Mouse (Mus musculus): ENCODE measurements around the gene Hand2. TPM values are rescaled to one million over a fixed set of nuclear protein-coding genes. Genes with fewer than 3 reads are reported as not detected.

Hand2 gene
- polyA plus RNA-seq, 1 experiment from 2014 or later: 0.84 TPM

DNA sequence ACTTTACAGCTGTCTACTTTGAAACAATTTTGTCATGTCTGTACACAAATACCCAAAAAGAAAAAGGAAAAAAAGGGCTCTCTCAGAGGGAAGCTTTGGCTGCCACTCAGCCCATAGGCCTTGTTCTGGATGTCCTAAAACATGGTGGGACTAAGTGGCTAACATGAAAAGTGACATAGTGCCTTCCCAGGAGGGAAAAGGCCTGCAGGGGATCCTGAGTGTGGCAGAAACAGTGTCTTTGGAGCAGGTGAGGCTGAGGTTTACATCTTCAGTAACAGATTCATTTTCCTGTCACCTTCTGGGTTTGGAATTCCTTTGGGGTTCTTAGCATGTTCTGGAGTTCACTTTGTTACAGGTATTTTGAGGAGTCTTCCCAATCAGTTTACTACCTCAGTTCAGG is 3.7 kb upstream of the Hand2 start:
- ATAC-seq (ENCODE audit: borderline replicate concordance, extremely low read depth, low FRiP score, low TSS enrichment): no peak
- Histone ChIP-seq H3K4me1 (peaks cover 25% of the 10 kb centered on the region), H3K9me3 (no peaks in the 10 kb centered on the region), H3K4me3 (no peak overlapping the region), H3K27me3 (peaks cover 98% of the 10 kb centered on the region), H3K27ac (no peak overlapping the region), H3K9ac (no peak overlapping the region), H3K36me3 (no peaks in the 10 kb centered on the region), H3K4me2 (no peak overlapping the region)

DNA sequence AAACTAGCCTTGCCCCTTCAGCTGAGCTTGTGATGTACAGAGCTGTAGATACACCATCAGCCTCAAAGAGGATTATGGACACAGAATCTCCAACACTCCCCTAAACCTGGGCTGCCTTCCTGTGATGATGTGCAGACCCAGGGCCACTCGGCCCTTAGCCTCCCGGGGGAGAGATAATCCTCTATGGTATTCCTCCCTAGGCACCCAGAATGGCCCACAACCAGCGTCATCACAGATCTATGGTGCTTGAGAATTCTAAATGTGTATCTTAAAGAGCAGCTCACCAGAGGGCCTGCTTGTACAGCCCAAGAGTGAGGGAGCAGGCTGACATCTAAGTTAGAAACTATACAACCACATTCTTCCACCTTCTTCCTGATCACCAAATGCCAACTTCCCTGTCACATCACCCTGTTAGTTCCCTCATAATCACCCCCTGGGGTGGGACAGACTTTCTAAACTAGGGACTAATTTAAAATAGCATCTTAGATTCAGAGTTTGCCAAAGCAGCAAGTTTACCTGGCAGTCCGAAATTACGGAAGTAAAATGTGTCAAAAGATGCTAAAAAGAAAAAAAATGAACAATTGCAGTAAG is 2.8 kb upstream of the Hand2 start:
- 7% methylated on average over 5 of the region's 5 CpGs for WGBS
- no peak for ATAC-seq (ENCODE audit: borderline replicate concordance, extremely low read depth, low FRiP score, low TSS enrichment)
- Histone ChIP-seq H3K4me1 (peaks cover 19% of the 10 kb centered on the region), H3K27ac (no peak overlapping the region), H3K36me3 (no peaks in the 10 kb centered on the region), H3K9me3 (no peaks in the 10 kb centered on the region), H3K9ac (no peak overlapping the region), H3K27me3 (peaks cover 98% of the 10 kb centered on the region), H3K4me3 (no peak overlapping the region), H3K4me2 (no peak overlapping the region)

DNA sequence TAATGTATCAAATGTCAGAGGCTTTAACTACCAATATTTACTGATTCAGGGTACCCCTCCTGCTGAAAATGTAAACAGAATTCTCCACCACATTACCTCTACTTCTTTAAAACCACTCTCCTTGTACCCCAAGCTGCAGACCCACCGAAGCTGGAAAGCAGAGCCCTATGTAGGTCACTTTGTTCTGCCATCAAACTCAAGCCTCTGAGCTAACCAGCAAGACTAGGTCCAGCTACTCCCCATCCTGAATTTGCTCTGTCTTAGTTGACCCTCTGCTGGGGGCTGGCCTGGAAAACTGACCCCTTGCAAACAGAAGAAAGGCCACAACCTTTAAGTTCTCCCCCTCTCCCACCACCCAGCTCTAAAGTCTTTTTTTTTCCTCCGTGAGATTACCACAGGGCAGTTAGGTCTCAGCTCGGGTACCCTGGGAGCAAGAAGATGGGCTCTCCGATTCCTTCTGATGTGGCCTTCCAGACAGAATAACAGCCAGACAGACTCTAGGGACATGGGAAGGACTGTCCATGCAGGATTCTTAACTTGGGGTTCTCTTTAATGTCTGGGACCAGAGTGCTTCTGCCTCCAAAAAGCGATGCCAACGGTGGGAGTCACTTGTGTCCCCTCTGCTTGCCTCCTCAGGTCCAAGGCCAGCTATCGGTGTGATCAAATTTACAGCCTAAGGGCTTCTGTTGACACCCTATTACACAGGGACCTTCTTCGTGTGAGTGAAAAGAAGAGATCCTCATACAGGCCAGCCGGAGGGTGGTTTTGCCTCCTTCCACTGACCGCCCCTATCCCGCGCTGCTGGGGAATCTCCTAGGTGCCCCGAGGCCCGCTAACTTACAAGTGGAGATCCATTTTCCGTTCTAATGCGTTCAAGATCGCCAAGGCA is 1.4 kb upstream of the Hand2 start:
- Histone ChIP-seq H3K27ac (no peak overlapping the region), H3K4me3 (no peak overlapping the region), H3K9me3 (no peaks in the 10 kb centered on the region), H3K27me3 (peaks cover 98% of the 10 kb centered on the region), H3K36me3 (no peaks in the 10 kb centered on the region), H3K4me2 (no peak overlapping the region), H3K4me1 (peaks cover 18% of the 10 kb centered on the region), H3K9ac (no peak overlapping the region)
- ATAC-seq (ENCODE audit: borderline replicate concordance, extremely low read depth, low FRiP score, low TSS enrichment): no peak
- 5% methylated on average over 17 of the region's 17 CpGs for WGBS

DNA sequence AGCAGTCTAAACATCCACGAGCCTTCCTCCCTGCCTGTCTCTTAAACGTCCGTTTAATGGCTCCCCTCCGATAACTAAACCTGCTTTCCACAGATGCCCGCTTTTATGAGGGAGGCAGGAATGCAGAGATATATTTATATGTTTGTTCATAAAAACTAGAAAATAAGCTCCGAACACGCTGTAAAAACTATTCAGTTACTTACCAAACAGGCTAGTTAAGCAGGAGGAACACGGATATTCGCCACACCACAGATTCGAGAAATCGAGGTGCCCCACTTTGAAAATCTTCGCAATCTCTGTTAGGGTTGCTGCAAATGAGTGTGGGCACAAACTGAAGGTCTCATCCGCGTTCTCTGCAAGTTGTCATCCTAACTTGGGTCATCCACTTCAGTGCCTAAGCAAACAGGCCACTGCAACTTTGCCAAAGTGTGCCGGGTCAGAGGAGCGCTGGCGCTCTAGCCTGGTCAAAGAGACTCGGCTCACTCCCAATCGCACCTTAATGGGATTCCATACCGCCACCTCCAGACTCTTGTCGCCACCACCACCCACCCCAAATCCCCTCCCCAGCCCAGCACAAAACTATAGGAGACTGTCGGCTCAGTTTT is 700 bp upstream of the Hand2 start:
- peak overlapping the region; percentile 39; the same call in 1 of the 2 replicates for H3K4me3 ChIP-seq
- no peaks in the 10 kb centered on the region for H3K9me3 ChIP-seq
- peaks cover 99% of the 10 kb centered on the region for H3K27me3 ChIP-seq
- ATAC-seq (ENCODE audit: borderline replicate concordance, extremely low read depth, low FRiP score, low TSS enrichment): no peak
- 2% methylated on average over 22 of the region's 22 CpGs for WGBS
- H3K4me2 ChIP-seq: no peak overlapping the region
- H3K9ac ChIP-seq: no peak overlapping the region
- peaks cover 18% of the 10 kb centered on the region for H3K4me1 ChIP-seq
- no peak overlapping the region for H3K27ac ChIP-seq
- no peaks in the 10 kb centered on the region for H3K36me3 ChIP-seq

DNA sequence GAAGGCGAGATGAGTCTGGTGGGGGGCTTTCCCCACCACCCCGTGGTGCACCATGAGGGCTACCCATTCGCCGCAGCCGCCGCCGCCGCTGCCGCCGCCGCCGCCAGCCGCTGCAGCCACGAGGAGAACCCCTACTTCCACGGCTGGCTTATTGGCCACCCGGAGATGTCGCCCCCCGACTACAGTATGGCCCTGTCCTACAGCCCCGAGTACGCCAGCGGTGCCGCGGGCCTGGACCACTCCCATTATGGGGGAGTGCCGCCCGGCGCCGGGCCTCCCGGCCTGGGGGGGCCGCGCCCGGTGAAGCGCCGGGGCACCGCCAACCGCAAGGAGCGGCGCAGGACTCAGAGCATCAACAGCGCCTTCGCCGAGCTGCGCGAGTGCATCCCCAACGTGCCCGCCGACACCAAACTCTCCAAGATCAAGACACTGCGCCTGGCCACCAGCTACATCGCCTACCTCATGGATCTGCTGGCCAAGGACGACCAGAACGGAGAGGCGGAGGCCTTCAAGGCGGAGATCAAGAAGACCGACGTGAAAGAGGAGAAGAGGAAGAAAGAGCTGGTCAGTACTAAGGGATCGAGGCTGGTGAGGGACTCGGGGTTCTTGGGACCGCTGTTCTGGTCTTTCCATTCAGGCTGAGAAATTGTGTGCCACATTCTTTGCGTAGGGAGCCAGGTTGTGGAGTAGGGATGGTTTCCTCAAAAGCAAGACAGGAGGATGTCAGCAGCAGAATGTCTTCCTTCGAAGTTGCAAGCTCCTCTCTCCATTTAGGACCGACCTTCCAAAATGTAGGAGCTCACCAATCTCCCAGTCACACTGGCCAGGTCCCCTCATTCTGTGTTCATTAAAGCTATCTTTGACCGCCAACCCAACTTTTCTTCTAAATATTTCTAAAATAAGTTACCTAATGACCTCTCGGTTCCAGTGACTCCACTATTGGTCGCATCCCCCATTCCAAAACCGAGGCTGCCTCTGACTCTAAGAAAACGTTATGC is 1.4 kb downstream of the Hand2 start:
- H3K27ac ChIP-seq: no peak overlapping the region
- peak overlapping the region; percentile 60 for H3K4me2 ChIP-seq
- 0 out of 2 replicates have a peak overlapping the region, but pooled peaks have one; percentile 4 for H3K9ac ChIP-seq
- peak overlapping the region; percentile 39 for H3K4me3 ChIP-seq
- H3K9me3 ChIP-seq: no peaks in the 10 kb centered on the region
- peak; percentile 23; the same call in 1 of the 2 replicates for ATAC-seq (ENCODE audit: borderline replicate concordance, extremely low read depth, low FRiP score, low TSS enrichment)
- H3K4me1 ChIP-seq: peaks cover 18% of the 10 kb centered on the region
- H3K27me3 ChIP-seq: peaks cover 99% of the 10 kb centered on the region
- H3K36me3 ChIP-seq: no peaks in the 10 kb centered on the region
- 1% methylated on average over 58 of the region's 64 CpGs for WGBS

DNA sequence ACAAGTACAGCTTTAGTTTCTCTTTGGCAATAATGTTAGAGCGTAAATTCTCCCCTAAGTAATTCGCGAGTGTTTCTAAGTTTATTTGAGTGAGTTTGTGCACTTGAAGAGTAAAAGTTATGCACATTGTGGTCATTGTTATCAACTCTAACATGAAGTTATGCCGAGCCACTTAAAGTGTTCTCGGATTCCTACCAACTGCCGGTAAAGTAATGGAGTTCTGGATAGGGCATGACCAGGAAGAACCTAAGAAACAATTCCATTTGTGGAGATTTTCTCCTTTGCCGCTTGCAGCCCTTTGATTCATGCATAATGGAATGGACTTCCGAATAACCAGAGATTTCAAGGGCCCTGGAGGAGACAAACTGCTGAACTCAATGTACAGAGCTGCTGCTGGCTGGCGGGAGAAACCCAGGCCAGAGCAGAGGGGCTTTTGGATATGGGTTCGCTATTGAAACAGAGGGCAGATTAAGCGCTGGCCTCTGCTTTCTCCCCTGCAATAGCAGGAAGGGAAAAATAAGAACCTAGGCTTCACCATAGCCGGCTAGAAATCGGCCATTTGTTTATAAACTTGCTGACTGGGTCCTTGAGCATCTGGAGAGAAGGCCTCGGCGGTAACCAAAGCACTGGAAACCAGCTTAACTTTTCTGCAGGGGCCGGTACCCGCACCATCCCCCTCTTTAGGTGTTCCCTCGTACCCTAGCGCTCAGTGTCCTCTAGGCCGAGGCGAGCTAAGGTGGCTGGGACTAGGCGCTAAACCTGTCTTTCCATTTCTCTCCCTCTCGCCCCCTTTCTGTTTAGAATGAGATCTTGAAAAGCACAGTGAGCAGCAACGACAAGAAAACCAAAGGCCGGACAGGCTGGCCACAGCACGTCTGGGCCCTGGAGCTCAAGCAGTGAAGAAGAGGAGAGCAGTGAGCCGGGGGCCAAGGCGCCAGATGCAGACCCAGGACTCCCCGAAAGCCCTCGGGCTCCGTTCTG is 2.5 kb downstream of the Hand2 start:
- Histone ChIP-seq H3K36me3 (no peaks in the 10 kb centered on the region), H3K27me3 (peaks cover 99% of the 10 kb centered on the region), H3K4me1 (peaks cover 21% of the 10 kb centered on the region), H3K27ac (no peak overlapping the region), H3K4me3 (peak overlapping the region; percentile 39; the same call in 1 of the 2 replicates), H3K9me3 (no peaks in the 10 kb centered on the region), H3K9ac (no peak overlapping the region), H3K4me2 (peak overlapping the region; percentile 60; the same call in 1 of the 2 replicates)
- no peak for ATAC-seq (ENCODE audit: borderline replicate concordance, extremely low read depth, low FRiP score, low TSS enrichment)
- WGBS: 5% methylated on average over 31 of the region's 31 CpGs

DNA sequence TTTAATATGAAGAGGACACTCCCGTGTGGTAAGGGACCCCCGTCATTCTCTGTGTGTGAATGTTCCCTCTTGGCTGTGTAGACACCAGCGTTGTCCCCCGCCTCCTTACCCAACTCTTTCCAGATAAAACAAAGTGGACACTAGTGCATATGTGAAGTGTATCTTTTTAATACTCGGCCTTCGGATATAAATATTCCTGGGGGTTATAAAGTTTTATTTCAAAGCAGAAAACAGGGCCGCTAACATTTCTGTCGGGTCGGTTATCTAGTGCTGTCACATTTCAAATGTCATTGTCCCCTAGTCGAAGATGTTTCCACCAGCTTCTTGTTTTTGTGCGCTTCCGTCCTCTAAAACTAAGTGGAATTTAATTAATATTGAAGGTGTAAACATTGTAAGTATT is 3.3 kb downstream of the Hand2 start:
- Histone ChIP-seq H3K9ac (no peak overlapping the region), H3K27ac (no peak overlapping the region), H3K4me1 (peaks cover 29% of the 10 kb centered on the region), H3K4me3 (no peak overlapping the region), H3K4me2 (no peak overlapping the region), H3K9me3 (no peaks in the 10 kb centered on the region), H3K27me3 (peaks cover 99% of the 10 kb centered on the region), H3K36me3 (no peaks in the 10 kb centered on the region)
- no peak for ATAC-seq (ENCODE audit: borderline replicate concordance, extremely low read depth, low FRiP score, low TSS enrichment)
- WGBS: 5% methylated on average over 12 of the region's 12 CpGs

DNA sequence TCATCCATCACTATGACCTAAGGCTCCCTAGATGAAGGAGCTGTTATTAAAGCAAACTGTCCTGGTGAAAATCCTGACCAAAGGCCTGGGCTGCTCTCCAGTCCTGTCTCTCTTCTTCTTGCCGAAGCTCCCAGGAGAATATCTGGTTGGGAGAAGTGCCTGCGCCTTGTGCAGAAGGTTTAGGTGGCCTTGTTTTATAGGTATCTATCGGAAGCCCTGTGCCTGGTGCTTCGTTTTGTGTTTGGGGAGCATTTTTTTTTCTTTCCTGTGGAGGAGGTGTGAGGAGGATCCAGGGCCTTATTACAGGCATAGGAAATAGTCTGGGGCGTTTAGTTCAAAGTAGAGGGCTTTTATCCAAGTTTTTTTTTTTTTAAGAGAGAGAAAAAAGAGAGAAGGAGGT is 3.9 kb downstream of the Hand2 start:
- H3K36me3 ChIP-seq: no peaks in the 10 kb centered on the region
- H3K4me3 ChIP-seq: no peak overlapping the region
- no peak overlapping the region for H3K4me2 ChIP-seq
- no peak for ATAC-seq (ENCODE audit: borderline replicate concordance, extremely low read depth, low FRiP score, low TSS enrichment)
- H3K4me1 ChIP-seq: peaks cover 29% of the 10 kb centered on the region
- H3K9ac ChIP-seq: no peak overlapping the region
- WGBS: 2% methylated on average over 5 of the region's 5 CpGs
- H3K27me3 ChIP-seq: peaks cover 99% of the 10 kb centered on the region
- no peak overlapping the region for H3K27ac ChIP-seq
- H3K9me3 ChIP-seq: no peaks in the 10 kb centered on the region

DNA sequence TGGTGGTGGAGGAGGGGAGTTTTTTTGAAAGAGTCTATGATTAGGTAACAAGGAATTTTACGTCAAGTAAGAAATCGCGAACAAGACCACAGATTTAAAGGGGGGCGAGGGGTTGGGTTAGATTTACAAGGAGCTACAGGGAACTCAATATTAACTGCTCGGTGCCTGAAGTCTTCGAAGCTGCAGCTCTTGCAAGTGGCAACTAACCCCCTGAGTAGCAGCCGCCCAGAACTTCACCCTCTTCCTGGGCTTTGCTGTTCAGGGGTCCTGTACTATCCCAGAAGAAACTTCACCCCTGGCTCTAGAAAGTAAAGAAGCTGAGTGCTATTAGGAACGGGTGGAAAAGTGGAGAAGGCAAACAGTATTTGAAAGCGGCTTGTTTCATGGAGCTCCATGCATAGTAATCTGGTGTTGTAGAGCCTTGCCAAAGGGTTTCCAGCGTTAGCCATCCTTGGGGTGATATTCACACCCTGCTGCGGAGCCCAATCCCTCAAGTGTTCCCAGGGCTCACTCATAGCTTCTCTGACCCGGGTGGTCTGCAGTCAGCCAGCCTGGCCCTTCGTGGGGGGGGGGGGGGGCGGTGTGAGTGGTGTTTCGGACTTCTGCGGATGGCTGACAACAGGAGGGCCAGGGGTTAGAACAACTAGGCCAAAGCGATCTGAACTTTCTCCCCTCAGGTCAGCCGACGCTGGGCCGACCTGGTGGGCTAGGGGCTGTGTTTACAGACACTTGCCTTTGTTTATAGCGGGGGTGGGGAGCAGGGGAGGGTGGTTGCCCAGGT is 4.5 kb downstream of the Hand2 start:
- H3K4me2 ChIP-seq: no peak overlapping the region
- H3K27me3 ChIP-seq: peaks cover 99% of the 10 kb centered on the region
- no peak overlapping the region for H3K9ac ChIP-seq
- ATAC-seq (ENCODE audit: borderline replicate concordance, extremely low read depth, low FRiP score, low TSS enrichment): no peak
- no peaks in the 10 kb centered on the region for H3K36me3 ChIP-seq
- no peak overlapping the region for H3K4me3 ChIP-seq
- H3K27ac ChIP-seq: no peak overlapping the region
- H3K9me3 ChIP-seq: no peaks in the 10 kb centered on the region
- H3K4me1 ChIP-seq: peaks cover 29% of the 10 kb centered on the region
- WGBS: 8% methylated on average over 21 of the region's 21 CpGs
